ENCODE assay signal across 13 mouse cellular contexts in the genomic region with DNA sequence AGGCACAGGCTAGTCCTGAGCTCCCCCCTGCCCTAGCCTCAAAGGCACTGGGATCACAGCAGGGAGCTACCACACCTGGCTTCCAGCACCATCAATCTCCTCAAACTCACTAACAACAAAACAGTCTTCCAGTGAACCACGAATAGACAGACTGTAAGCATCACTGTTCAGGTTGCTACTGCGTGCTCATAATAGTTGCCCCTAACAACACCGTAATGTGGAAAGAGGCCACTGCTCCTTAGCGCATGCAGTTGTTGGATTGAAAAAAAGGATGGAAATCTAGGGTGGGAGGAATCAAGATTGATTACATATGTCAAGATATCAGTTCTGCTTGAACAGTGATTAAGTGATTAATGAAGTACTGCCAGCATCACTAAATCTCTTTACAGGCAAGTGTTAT.
"Had no signal": no experiment of that assay in that cellular context is flagged by ENCODE, and none has a peak within 500 bp of the region (broad histone marks: within the 10 kb centered on the region; RNA-seq: fewer than 3 reads in every experiment).

No protein-coding gene starts in this region.

- DNase-seq: kidney, adult 11 months; kidney, adult 9 months; kidney, postnatal 14 days; layer of hippocampus, postnatal 36 days; lung, postnatal 14 days; right cerebral cortex, adult 18-20 months; right cerebral cortex, postnatal 25 days; thymus, postnatal 36 days had no signal

- H3K4me2 ChIP-seq: limb, embryonic 15.5 days; liver, embryonic 12.5 days; lung, embryonic 14.5 days; midbrain, embryonic 13.5 days; neural tube, embryonic 13.5 days had no signal

- H3K9me3 ChIP-seq: limb, embryonic 15.5 days; liver, embryonic 12.5 days; midbrain, embryonic 13.5 days; neural tube, embryonic 13.5 days had no signal

- H3K4me1 ChIP-seq: limb, embryonic 15.5 days; liver, embryonic 12.5 days; midbrain, embryonic 13.5 days; neural tube, embryonic 13.5 days had no signal

- ATAC-seq: liver, embryonic 12.5 days; midbrain, embryonic 13.5 days had no signal

- H3K9ac ChIP-seq: limb, embryonic 15.5 days; liver, embryonic 12.5 days; lung, embryonic 14.5 days; midbrain, embryonic 13.5 days; neural tube, embryonic 13.5 days had no signal

- H3K27ac ChIP-seq: limb, embryonic 15.5 days; liver, embryonic 12.5 days; midbrain, embryonic 13.5 days; neural tube, embryonic 13.5 days had no signal

- H3K4me3 ChIP-seq: limb, embryonic 15.5 days; liver, embryonic 12.5 days; midbrain, embryonic 13.5 days; neural tube, embryonic 13.5 days had no signal

- H3K27me3 ChIP-seq: limb, embryonic 15.5 days; liver, embryonic 12.5 days; midbrain, embryonic 13.5 days; neural tube, embryonic 13.5 days had no signal

- H3K36me3 ChIP-seq: limb, embryonic 15.5 days; liver, embryonic 12.5 days; midbrain, embryonic 13.5 days; neural tube, embryonic 13.5 days had no signal
